Mouse (Mus musculus): ENCODE results near the gene Ceacam18. TPM values are rescaled to one million over a fixed set of nuclear protein-coding genes. Genes with fewer than 3 reads are reported as not detected.
"Not testable (repeated sequence)": the region's sequence is repeated elsewhere in the genome, so short reads cannot be mapped to it uniquely, and the experiment has no call there.

Gene Ceacam18
- polyA plus RNA-seq, 1 experiment, result not detected

- Histone ChIP-seq H3K4me1 (ENCODE audit: control insufficient read depth, insufficient read depth, low read length) (peaks cover 4% of the 10 kb centered on the region; the same call in 1 of the 2 replicates), H3K4me3 (ENCODE audit: insufficient read depth, low read length) (no peak within 1 kb of the TSS), H3K27ac (ENCODE audit: insufficient read depth, low read length) (no peak within 1 kb of the TSS)
- no peak for TF ChIP-seq POLR2A (IDR thresholded peaks at IDR 0.05; ENCODE audit: low read depth, low read length)
- no peak for TF ChIP-seq CTCF (IDR thresholded peaks at IDR 0.05; ENCODE audit: borderline replicate concordance, insufficient read depth, low read length)
These were observed 25.5 kb downstream of the Ceacam18 start, which contains the start of gene Siglece for GRCm38 (mm10) chr7:43660002-43660401. Gene Siglece (minus strand): TSS chr7:43660161.

DNA sequence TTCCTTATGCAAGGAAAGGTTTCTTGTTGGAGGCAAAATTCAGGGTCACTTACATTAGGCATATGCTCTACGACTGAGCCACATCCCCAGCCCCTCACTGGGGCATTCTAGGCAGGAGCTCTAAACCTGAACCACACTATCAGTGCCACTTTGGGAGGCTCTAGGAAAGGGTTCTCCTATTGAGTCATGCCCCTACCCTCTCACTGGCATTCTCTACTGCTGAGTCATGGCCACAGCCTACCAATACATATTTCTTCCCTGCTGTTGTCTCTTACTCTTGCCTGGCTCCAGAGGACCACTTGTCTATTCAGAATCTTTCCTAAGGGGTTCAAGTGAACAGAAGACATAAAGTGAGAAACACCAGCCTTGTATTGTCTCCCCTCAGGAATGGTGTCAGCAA, 28.3 kb downstream of the Ceacam18 start:
- peaks cover 4% of the 10 kb centered on the region; the same call in 1 of the 2 replicates for H3K4me1 ChIP-seq (ENCODE audit: control insufficient read depth, insufficient read depth, low read length)
- no peak overlapping the region for H3K4me3 ChIP-seq (ENCODE audit: insufficient read depth, low read length)
- peak overlapping the region; percentile 48; the same call in 1 of the 2 replicates for H3K27ac ChIP-seq (ENCODE audit: insufficient read depth, low read length)
- TF ChIP-seq POLR2A (IDR thresholded peaks at IDR 0.05; ENCODE audit: low read depth, low read length), result no peak

- H3K27ac ChIP-seq (ENCODE audit: insufficient read depth, low read length); H3K4me1 ChIP-seq (ENCODE audit: control insufficient read depth, insufficient read depth, low read length); H3K4me3 ChIP-seq (ENCODE audit: insufficient read depth, low read length): not testable (repeated sequence)
These were observed 32.7 kb downstream of the Ceacam18 start for GRCm38 (mm10) chr7:43667221-43667620.

- no peak overlapping the region for H3K4me3 ChIP-seq (ENCODE audit: insufficient read depth, low read length)
- no peaks in the 10 kb centered on the region for H3K4me1 ChIP-seq (ENCODE audit: control insufficient read depth, insufficient read depth, low read length)
- no peak overlapping the region for H3K27ac ChIP-seq (ENCODE audit: insufficient read depth, low read length)
- TF ChIP-seq POLR2A (IDR thresholded peaks at IDR 0.05; ENCODE audit: low read depth, low read length), result no peak
- no peak for TF ChIP-seq CTCF (IDR thresholded peaks at IDR 0.05; ENCODE audit: borderline replicate concordance, insufficient read depth, low read length)
These were observed 34.1 kb downstream of the Ceacam18 start for GRCm38 (mm10) chr7:43668582-43668981.

DNA sequence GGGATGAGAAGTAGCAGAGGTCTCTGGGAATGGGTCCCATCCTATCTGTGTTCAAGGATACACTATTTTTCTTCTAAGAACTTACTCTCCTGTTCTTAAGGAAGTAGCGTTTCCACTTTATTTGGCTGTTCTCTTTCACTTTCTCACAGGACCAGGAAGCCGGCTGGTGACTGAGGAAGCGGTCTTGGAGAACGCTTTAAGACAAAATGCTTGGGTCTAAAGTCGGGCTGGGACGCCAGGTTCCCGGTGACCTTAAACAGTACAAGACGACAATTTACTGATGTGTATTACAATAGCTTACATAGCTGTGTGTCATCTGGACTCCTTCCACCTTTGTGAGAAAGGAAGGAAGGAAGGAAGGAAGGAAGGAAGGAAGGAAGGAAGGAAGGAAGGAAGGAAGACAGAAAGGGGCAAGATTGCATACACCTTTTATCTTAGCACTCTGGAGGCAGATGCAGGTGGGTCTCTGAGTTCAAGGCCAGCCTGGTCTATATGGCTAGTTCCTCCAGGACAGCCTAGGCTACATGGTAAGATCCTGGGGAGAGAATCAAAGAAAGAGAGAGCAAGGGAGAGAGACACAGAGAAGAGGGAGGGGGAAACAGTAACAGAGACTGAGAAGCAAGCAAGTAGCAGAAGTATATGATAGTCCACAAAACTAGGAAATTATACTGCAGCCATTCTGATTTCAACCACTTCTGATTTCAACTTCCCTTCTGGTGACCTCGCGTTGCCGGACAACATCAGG, 36.7 kb downstream of the Ceacam18 start:
- no peaks in the 10 kb centered on the region for H3K4me1 ChIP-seq (ENCODE audit: control insufficient read depth, insufficient read depth, low read length)
- 0 out of 2 replicates have a peak overlapping the region, but pooled peaks have one; percentile 3 for H3K4me3 ChIP-seq (ENCODE audit: insufficient read depth, low read length)
- H3K27ac ChIP-seq (ENCODE audit: insufficient read depth, low read length), result peak overlapping the region; percentile 4; the same call in 1 of the 2 replicates
- TF ChIP-seq POLR2A (IDR thresholded peaks at IDR 0.05; ENCODE audit: low read depth, low read length) (no peak), CTCF (IDR thresholded peaks at IDR 0.05; ENCODE audit: borderline replicate concordance, insufficient read depth, low read length) (no peak)

DNA sequence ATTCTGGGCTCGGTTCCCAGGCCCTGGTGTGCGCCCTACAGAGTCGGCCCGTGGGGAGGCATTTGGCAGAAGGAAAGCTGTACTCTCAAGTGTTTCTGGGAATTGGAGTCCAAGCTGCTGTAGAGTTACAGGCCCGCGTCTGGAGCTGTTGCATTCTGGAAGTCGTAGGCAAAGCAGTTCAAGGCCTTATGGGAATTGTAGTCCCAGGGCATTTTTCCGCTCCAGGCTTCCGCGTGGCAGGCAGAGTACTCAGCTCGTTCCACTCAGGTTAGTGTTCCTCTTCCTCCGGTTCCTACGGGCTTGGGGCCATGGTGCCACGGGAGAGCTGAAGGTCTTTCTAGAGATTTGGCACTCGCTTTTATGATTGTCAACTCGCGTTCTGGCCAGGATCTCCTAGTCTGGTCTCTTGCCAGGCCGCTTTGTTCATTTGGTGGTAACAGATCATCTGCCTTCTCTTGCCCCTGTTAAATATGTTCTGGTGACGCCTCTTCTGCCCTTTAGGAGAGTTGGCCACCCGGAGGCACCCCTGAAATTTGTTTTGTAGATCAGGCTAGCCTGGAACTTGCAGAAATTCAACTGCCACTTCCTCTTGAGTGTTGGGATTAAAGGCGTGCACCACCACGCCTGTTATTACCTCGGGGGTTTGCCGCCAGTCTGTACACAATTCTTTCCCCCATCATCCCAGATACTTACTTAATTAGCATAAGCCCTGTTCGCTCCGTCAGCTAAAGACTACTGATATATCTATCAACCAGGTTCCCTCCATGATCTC, 37.5 kb downstream of the Ceacam18 start, which contains the start of gene Ctu1:
Gene Ctu1 (plus strand): TSS at position 208 of the 772 bp plus-strand sequence.
- no peak for TF ChIP-seq CTCF (IDR thresholded peaks at IDR 0.05; ENCODE audit: borderline replicate concordance, insufficient read depth, low read length)
- TF ChIP-seq POLR2A (IDR thresholded peaks at IDR 0.05; ENCODE audit: low read depth, low read length), result peak; percentile 73
- Histone ChIP-seq H3K4me1 (ENCODE audit: control insufficient read depth, insufficient read depth, low read length) (no peaks in the 10 kb centered on the region), H3K27ac (ENCODE audit: insufficient read depth, low read length) (peak within 1 kb of the TSS; percentile 38), H3K4me3 (ENCODE audit: insufficient read depth, low read length) (peak within 1 kb of the TSS; percentile 94)

GRCm38 (mm10) chr7:43672581-43673260, 38.2 kb downstream of the Ceacam18 start:
- no peak overlapping the region for H3K27ac ChIP-seq (ENCODE audit: insufficient read depth, low read length)
- H3K4me1 ChIP-seq (ENCODE audit: control insufficient read depth, insufficient read depth, low read length), result no peaks in the 10 kb centered on the region
- H3K4me3 ChIP-seq (ENCODE audit: insufficient read depth, low read length), result peak overlapping the region; percentile 94
- TF ChIP-seq POLR2A (IDR thresholded peaks at IDR 0.05; ENCODE audit: low read depth, low read length) (no peak), CTCF (IDR thresholded peaks at IDR 0.05; ENCODE audit: borderline replicate concordance, insufficient read depth, low read length) (no peak)

- no peak overlapping the region for H3K4me3 ChIP-seq (ENCODE audit: insufficient read depth, low read length)
- H3K27ac ChIP-seq (ENCODE audit: insufficient read depth, low read length), result no peak overlapping the region
- TF ChIP-seq POLR2A (IDR thresholded peaks at IDR 0.05; ENCODE audit: low read depth, low read length), result no peak
- TF ChIP-seq CTCF (IDR thresholded peaks at IDR 0.05; ENCODE audit: borderline replicate concordance, insufficient read depth, low read length), result no peak
- no peaks in the 10 kb centered on the region for H3K4me1 ChIP-seq (ENCODE audit: control insufficient read depth, insufficient read depth, low read length)
These were observed 40.6 kb downstream of the Ceacam18 start for GRCm38 (mm10) chr7:43675091-43675490.

GRCm38 (mm10) chr7:43678517-43678916, 44.0 kb downstream of the Ceacam18 start:
- TF ChIP-seq POLR2A (IDR thresholded peaks at IDR 0.05; ENCODE audit: low read depth, low read length) (no peak), CTCF (IDR thresholded peaks at IDR 0.05; ENCODE audit: borderline replicate concordance, insufficient read depth, low read length) (0 out of 2 replicates have a peak, but pooled peaks have one; percentile 12)
- Histone ChIP-seq H3K4me1 (ENCODE audit: control insufficient read depth, insufficient read depth, low read length) (no peaks in the 10 kb centered on the region), H3K27ac (ENCODE audit: insufficient read depth, low read length) (no peak overlapping the region), H3K4me3 (ENCODE audit: insufficient read depth, low read length) (no peak overlapping the region)

Data from embryonic fibroblast, embryonic 13.5 days (primary cell).